Mouse (Mus musculus) cerebellum, adult 2 months (tissue): Measurements from ENCODE around the gene Ndufs2. TPM values are rescaled to one million over a fixed set of nuclear protein-coding genes. Genes with fewer than 3 reads are reported as not detected.
"Not testable (repeated sequence)": the region's sequence is repeated elsewhere in the genome, so short reads cannot be mapped to it uniquely, and the experiment has no call there.

Source experiments
- DNase-seq, 2 experiments: peaks; one replicate each; pipeline ENCODE4 v3.0.0; 2021
- H3K27ac ChIP-seq: fragments of 200-500 bp; 2 replicates; pipeline ENCODE4 v1.5.1; 2012; ENCODE audit warnings: low read length, control low read depth, inconsistent platforms; ENCODE audit not compliant: insufficient read depth
- H3K27me3 ChIP-seq: fragments of 200-500 bp; 2 replicates; pipeline ENCODE4 v1.6.1; 2012; ENCODE audit warnings: inconsistent platforms, mild to moderate bottlenecking, low read length, moderate library complexity; ENCODE audit not compliant: control insufficient read depth, insufficient read depth
- H3K4me1 ChIP-seq: fragments of 200-500 bp; 2 replicates; pipeline ENCODE4 v1.6.1; 2011; ENCODE audit warnings: low read length; ENCODE audit not compliant: control insufficient read depth, insufficient read depth
- H3K4me3 ChIP-seq: fragments of 200-500 bp; replicated peaks from 2 replicates; pipeline ENCODE3; 2011; ENCODE audit warnings: mild to moderate bottlenecking, low read depth, low read length, control low read depth; ENCODE audit not compliant: insufficient read depth
- CTCF ChIP-seq: fragments of 200-500 bp; IDR thresholded peaks from 2 replicates; pipeline ENCODE4 v1.5.1; 2011; ENCODE audit warnings: low read depth, mild to moderate bottlenecking, control low read depth, low read length, moderate library complexity, borderline replicate concordance; ENCODE audit not compliant: insufficient read depth
- POLR2A ChIP-seq: fragments of 200-500 bp; IDR thresholded peaks from 2 replicates; pipeline ENCODE4 v1.6.1; 2011; ENCODE audit warnings: low read length, control low read depth, borderline replicate concordance; ENCODE audit not compliant: insufficient read depth
- WGBS: fragments of 180-500 bp; shearing (Covaris S2); methylation state at CpG from one replicate; pipeline ENCODE4 v1.1.7; 2018; 5-methylcytosine and 5-hydroxymethylcytosine counted together
- polyA plus RNA-seq: library from polyadenylated mRNA; depleted of rRNA; stranded (reverse); fragments of >200 nt; gene quantifications from 2 replicates; pipeline ENCODE4 v1.2.3, GENCODE M21; 2012

Gene Ndufs2
- polyA plus RNA-seq, 1 experiment: 282 TPM

DNA sequence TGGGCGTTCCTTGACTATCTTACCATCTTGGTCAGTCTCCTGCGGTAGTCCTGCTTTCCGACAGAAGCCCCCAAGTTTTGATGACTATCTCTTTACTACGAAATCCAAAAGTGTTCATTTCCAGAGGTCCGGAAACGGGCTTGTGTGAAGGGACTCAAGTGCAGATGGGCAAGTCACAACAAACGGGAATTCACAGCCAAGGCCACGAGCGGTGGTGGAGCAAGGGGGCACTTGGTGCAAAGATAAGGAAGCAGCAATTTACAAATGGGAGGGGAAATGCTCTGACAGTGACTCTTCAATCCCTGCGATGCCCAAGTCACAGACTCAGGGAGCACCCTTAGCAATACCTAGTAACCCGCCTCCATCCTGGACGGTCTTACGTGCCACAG lies 3.7 kb downstream of the Ndufs2 start:
- WGBS: 16% methylated on average over 13 of the region's 13 CpGs
- TF ChIP-seq CTCF (no peak), POLR2A (no peak)
- H3K27me3 ChIP-seq: no peaks in the 10 kb centered on the region
- peaks cover 3% of the 10 kb centered on the region; the same call in 1 of the 2 replicates for H3K4me1 ChIP-seq
- peak overlapping the region; percentile 14 for H3K27ac ChIP-seq
- no peak for DNase-seq
- peak overlapping the region; percentile 93 for H3K4me3 ChIP-seq

GRCm38 (mm10) chr1:171246709-171247452 lies 4.3 kb downstream of the Ndufs2 start:
- Histone ChIP-seq H3K27me3 (no peaks in the 10 kb centered on the region), H3K27ac (peak overlapping the region; percentile 80), H3K4me3 (peak overlapping the region; percentile 93), H3K4me1 (peaks cover 3% of the 10 kb centered on the region; the same call in 1 of the 2 replicates)
- peak; percentile 98 for DNase-seq
- WGBS: under 1% methylated on average over 41 of the region's 41 CpGs
- peak; percentile 49; the same call in 1 of the 2 replicates for TF ChIP-seq POLR2A
- TF ChIP-seq CTCF: peak; percentile 74

DNA sequence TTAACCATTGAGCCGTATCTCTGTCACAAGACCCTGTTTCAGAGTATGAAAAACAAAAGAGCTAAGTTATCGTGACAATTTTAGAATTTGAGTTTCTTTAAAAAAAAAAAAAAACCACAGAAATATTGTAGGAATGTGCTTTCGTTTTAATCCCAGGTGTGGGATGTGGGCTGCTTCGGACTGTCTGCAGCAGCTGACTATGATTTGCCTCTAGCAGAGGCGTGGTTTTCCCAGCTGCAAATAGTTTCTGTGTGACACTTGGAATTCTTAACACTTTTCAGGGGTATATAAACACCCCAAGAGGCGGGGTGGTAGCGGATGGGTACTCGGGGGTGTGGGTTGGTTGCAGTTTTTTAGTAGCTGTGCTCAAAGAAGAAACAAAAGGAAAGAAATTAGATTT lies 5.8 kb downstream of the Ndufs2 start:
- Histone ChIP-seq H3K27ac (no peak overlapping the region), H3K4me3 (no peak overlapping the region), H3K27me3 (no peaks in the 10 kb centered on the region), H3K4me1 (peaks cover 3% of the 10 kb centered on the region; the same call in 1 of the 2 replicates)
- no peak for DNase-seq
- 94% methylated on average over 8 of the region's 8 CpGs for WGBS
- no peak for TF ChIP-seq POLR2A
- no peak for TF ChIP-seq CTCF

DNA sequence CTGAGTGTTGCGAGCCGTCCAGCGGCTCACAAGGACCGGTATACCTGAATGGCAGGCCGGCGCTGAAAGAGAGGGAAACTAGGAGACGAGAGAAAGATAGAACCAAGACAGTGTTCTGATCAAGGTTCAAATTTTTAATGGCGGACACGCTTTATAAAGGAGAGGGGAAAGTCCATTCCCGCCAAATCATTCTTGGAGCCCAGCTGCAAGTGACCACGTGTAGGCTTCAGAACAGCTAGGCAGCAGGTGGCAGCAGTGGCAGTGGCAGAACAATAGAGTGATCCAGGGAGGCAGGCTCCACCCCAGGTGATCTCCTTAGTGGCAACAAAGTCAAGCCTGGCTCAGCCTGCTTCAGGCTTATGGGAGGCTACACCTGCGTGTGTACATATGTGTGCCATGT lies 9.2 kb downstream of the Ndufs2 start:
- not testable (repeated sequence) for H3K27me3 ChIP-seq, H3K27ac ChIP-seq, H3K4me3 ChIP-seq, DNase-seq, H3K4me1 ChIP-seq
- whole genome bisulfite sequencing: 80% methylated on average over 12 of the region's 12 CpGs

- no peaks in the 10 kb centered on the region for H3K27me3 ChIP-seq
- TF ChIP-seq CTCF (no peak), POLR2A (no peak)
- WGBS: 92% methylated on average over 10 of the region's 10 CpGs
- no peaks in the 10 kb centered on the region for H3K4me1 ChIP-seq
- H3K4me3 ChIP-seq: no peak overlapping the region
- no peak for DNase-seq
- no peak overlapping the region for H3K27ac ChIP-seq
Observed at GRCm38 (mm10) chr1:171240911-171241310, 10.3 kb downstream of the Ndufs2 start.

GRCm38 (mm10) chr1:171239992-171240744 lies 11.0 kb downstream of the Ndufs2 start:
- Histone ChIP-seq H3K4me1 (no peaks in the 10 kb centered on the region), H3K27me3 (no peaks in the 10 kb centered on the region), H3K27ac (no peak overlapping the region), H3K4me3 (no peak overlapping the region)
- DNase-seq: no peak
- WGBS: 68% methylated on average over 15 of the region's 15 CpGs
- no peak for TF ChIP-seq CTCF
- TF ChIP-seq POLR2A: no peak

DNA sequence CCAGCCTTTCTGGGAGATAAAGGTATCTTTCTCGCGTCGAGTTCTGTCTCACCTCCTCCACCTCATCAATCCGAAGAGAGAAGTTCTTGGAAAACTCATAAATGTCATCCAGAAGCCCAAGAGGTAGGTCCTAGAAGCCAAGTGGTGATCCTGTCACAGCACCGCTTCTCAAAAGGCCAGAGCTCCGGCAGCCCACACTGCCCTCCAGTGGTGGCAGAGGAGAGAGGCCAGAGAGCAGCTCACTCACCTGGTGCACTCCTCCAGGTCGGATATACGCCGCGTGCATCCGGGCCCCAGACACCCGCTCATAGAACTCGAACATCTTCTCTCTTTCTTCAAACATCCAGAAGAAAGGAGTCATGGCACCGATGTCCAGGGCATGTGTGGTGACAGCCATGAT lies 12.7 kb downstream of the Ndufs2 start:
- Histone ChIP-seq H3K4me3 (no peak overlapping the region), H3K27ac (no peak overlapping the region), H3K4me1 (no peaks in the 10 kb centered on the region), H3K27me3 (no peaks in the 10 kb centered on the region)
- TF ChIP-seq POLR2A (no peak), CTCF (peak; percentile 69)
- DNase-seq: peak in 1 of 2 experiments; percentile 55
- 66% methylated on average over 14 of the region's 14 CpGs for WGBS

DNA sequence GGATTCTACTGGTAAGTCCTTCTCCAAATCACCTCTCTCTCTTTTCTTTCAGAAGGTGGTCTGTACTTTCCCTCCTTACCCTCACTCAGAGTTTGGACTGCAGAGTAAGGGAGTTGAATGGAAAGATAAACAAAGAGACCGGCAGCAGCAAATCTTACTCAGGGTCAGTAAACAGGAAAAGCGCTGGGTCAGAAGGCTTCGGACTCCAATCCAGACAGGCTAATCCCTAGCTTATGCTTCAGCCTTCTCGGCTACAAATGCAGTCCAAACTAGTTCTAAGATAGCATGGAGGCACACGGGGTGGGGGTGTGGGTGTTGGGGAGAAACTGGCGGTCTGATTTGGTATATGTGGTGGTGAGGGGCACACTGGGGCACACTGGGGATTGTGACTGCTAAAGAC lies 13.8 kb downstream of the Ndufs2 start:
- H3K4me3 ChIP-seq: no peak overlapping the region
- no peaks in the 10 kb centered on the region for H3K27me3 ChIP-seq
- no peak for DNase-seq
- no peaks in the 10 kb centered on the region for H3K4me1 ChIP-seq
- 93% methylated on average over 6 of the region's 6 CpGs for WGBS
- no peak overlapping the region for H3K27ac ChIP-seq
- TF ChIP-seq CTCF (no peak), POLR2A (no peak)
